Mouse (Mus musculus) limb, embryonic 14.5 days (tissue): Measurements from ENCODE around the gene Cacul1. TPM values are rescaled to one million over a fixed set of nuclear protein-coding genes. Genes with fewer than 3 reads are reported as not detected.

Experiments used
- ATAC-seq: fragments of 200-750 bp; cut with Nextera tagmentation; 2 replicates; pipeline ENCODE4 v1.8.0; 2017; ENCODE audit warnings: low read depth, moderate number of reproducible peaks, moderate TSS enrichment; ENCODE audit not compliant: low FRiP score
- DNase-seq: peaks from one replicate; pipeline ENCODE4 v3.0.0-alpha.2; 2015; ENCODE audit warnings: low spot score
- H3K27ac ChIP-seq: fragments of 300-500 bp; sonication (generic); replicated peaks from 2 replicates; pipeline ENCODE4 v1.5.1; 2014; ENCODE audit warnings: low read depth, mild to moderate bottlenecking, low read length, moderate library complexity, mixed read lengths
- H3K27me3 ChIP-seq: fragments of 300-500 bp; sonication (generic); 2 replicates; pipeline ENCODE4 v1.6.1; 2014; ENCODE audit warnings: low read length, mixed read lengths; ENCODE audit not compliant: control insufficient read depth, insufficient read depth
- H3K36me3 ChIP-seq: fragments of 300-500 bp; sonication (generic); 2 replicates; pipeline ENCODE4 v1.6.1; 2014; ENCODE audit warnings: mild to moderate bottlenecking, low read length, moderate library complexity, mixed read lengths; ENCODE audit not compliant: control insufficient read depth, insufficient read depth
- H3K4me1 ChIP-seq: fragments of 300-500 bp; sonication (generic); 2 replicates; pipeline ENCODE4 v1.6.1; 2014; ENCODE audit warnings: antibody characterized with exemption, low read length, mixed read lengths; ENCODE audit not compliant: control insufficient read depth, insufficient read depth
- H3K4me2 ChIP-seq: fragments of 300-500 bp; sonication (generic); replicated peaks from 2 replicates; pipeline ENCODE4 v1.6.1; 2014; ENCODE audit warnings: low read depth, mild to moderate bottlenecking, low read length, moderate library complexity; ENCODE audit not compliant: severe bottlenecking
- H3K4me3 ChIP-seq: fragments of 300-500 bp; sonication (generic); replicated peaks from 2 replicates; pipeline ENCODE4 v1.5.1; 2014; ENCODE audit warnings: low read length
- H3K9ac ChIP-seq: fragments of 300-500 bp; sonication (generic); 2 replicates; pipeline ENCODE4 v1.6.1; 2014; ENCODE audit warnings: mild to moderate bottlenecking, low read depth, low read length, moderate library complexity; ENCODE audit not compliant: severe bottlenecking
- H3K9me3 ChIP-seq: fragments of 300-500 bp; sonication (generic); 2 replicates; pipeline ENCODE4 v1.6.1; 2016; ENCODE audit warnings: low read length; ENCODE audit not compliant: control insufficient read depth
- POLR2A ChIP-seq: fragments of 200-500 bp; IDR thresholded peaks from 2 replicates; pipeline ENCODE4 v1.8.0; 2012; ENCODE audit warnings: inconsistent platforms, mild to moderate bottlenecking, moderate library complexity, borderline replicate concordance; ENCODE audit not compliant: insufficient read depth, insufficient read length; ENCODE audit errors: extremely low read depth
- WGBS: fragments of 180-500 bp; shearing (Covaris S2); extraction: QIAGEN DNeasy Blood & Tissue Kit; methylation state at CpG from one replicate; pipeline ENCODE4 v1.1.7; 2014; 5-methylcytosine and 5-hydroxymethylcytosine counted together
- microRNA-seq: library from miRNA; unstranded; fragments of <30 nt; microRNA quantifications from one replicate; pipeline ENCODE4, GENCODE M21; 2016
- polyA plus RNA-seq, 2 experiments: library from polyadenylated mRNA; depleted of rRNA in 1 of 2; stranded (reverse) in 1 of 2; unstranded in 1 of 2; fragments of >200 nt; fragmentation: Nextera tagmentation in 1 of 2; extraction: Ambion mirVana in 1 of 2; gene quantifications; 2 replicates each; pipeline versions ENCODE4 v1.2.1 to v1.2.3; 2012 to 2014

The Cacul1 gene
- polyA plus RNA-seq, 2 experiments, result 16.8 to 23.3 TPM

DNA sequence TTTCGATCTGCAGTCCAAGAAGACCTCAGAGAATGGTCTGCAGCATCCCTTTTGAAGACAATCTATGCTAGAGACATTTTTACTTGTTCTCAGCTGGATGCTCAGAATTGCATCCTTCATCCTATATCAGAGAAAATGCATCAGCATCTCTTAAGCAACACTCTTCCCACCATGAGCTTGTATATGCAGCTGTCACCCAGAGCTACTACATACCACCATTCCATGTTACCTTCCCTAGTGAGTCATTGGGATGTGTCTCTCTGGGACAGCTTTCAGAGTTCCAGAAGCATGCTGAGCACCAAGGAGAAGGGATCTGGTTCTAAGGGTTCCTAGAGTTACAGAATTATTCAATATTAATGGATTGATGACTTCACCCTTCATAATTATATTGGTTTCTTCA, 102.0 kb downstream of the Cacul1 start:
- H3K27me3 ChIP-seq, result no peaks in the 10 kb centered on the region
- no peak overlapping the region for H3K4me3 ChIP-seq
- H3K9ac ChIP-seq, result no peak overlapping the region
- no peaks in the 10 kb centered on the region for H3K4me1 ChIP-seq
- H3K4me2 ChIP-seq, result no peak overlapping the region
- WGBS, result 50% methylated on average over 1 of the region's 1 CpGs
- no peaks in the 10 kb centered on the region for H3K36me3 ChIP-seq
- DNase-seq (no peak), ATAC-seq (no peak)
- no peak overlapping the region for H3K27ac ChIP-seq
- no peak for TF ChIP-seq POLR2A
- no peaks in the 10 kb centered on the region for H3K9me3 ChIP-seq

DNA sequence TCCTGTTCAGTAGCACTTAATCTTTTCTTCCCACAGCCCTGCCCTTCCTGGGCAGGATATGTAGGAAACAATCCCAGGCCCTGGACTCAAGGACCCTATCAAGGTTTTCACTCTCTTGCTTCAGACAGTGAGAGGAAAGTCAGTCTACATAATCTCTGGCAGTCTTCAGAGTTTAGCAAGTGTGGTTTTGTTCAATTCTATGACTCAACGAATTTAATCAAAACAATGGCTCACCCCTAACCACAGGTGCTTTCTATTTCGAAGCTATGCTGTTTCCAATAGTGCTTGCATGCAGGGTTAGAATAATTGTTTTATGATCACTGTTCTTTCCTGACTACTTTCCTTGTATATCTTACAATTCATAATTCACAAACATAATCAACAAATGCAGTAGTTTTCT, 103.0 kb downstream of the Cacul1 start:
- no peak overlapping the region for H3K4me2 ChIP-seq
- no peak overlapping the region for H3K27ac ChIP-seq
- ATAC-seq (no peak), DNase-seq (no peak)
- no peak overlapping the region for H3K9ac ChIP-seq
- H3K4me1 ChIP-seq, result no peaks in the 10 kb centered on the region
- WGBS, result 41% methylated on average over 2 of the region's 2 CpGs
- no peak overlapping the region for H3K4me3 ChIP-seq
- no peaks in the 10 kb centered on the region for H3K27me3 ChIP-seq
- no peaks in the 10 kb centered on the region for H3K9me3 ChIP-seq
- H3K36me3 ChIP-seq, result no peaks in the 10 kb centered on the region
- no peak for TF ChIP-seq POLR2A

Small RNAs within 50 kb of the gene (microRNA-seq; reads per million reads assigned to microRNA genes)
- not detected for gene Gm25238

Other genes starting within 250 kb of the Cacul1 start
- gene Prlhr, start 112.7 kb downstream of the Cacul1 start, polyA plus RNA-seq (2012; rRNA removed), result not detected in 2 replicates
- not detected in 2 replicates for gene Prlhr, start 112.7 kb downstream of the Cacul1 start, polyA plus RNA-seq (2014; fragmentation: Nextera tagmentation; extraction: Ambion mirVana)
- 1.5 and 1.7 TPM in 2 replicates for gene Nanos1, start 175.0 kb upstream of the Cacul1 start, polyA plus RNA-seq (2012; rRNA removed)
- gene Nanos1, start 175.0 kb upstream of the Cacul1 start, polyA plus RNA-seq (2014; fragmentation: Nextera tagmentation; extraction: Ambion mirVana), result 1.5 and 1.9 TPM in 2 replicates
- gene Eif3a, start 209.6 kb upstream of the Cacul1 start, polyA plus RNA-seq (2012; rRNA removed), result 75.3 and 122 TPM in 2 replicates
- gene Eif3a, start 209.6 kb upstream of the Cacul1 start, polyA plus RNA-seq (2014; fragmentation: Nextera tagmentation; extraction: Ambion mirVana), result 162 and 163 TPM in 2 replicates
- gene Fam45a, start 230.6 kb upstream of the Cacul1 start, polyA plus RNA-seq (2012; rRNA removed), result 29.3 and 37.8 TPM in 2 replicates
- 42.6 and 43.9 TPM in 2 replicates for gene Fam45a, start 230.6 kb upstream of the Cacul1 start, polyA plus RNA-seq (2014; fragmentation: Nextera tagmentation; extraction: Ambion mirVana)